Mouse (Mus musculus): ENCODE data around the gene Dennd2d.
A peak's percentile ranks its signal among the peaks of the same experiment; 100 is the strongest.

The Dennd2d gene

GRCm38 (mm10) chr3:106482281-106483081 lies at the start of gene Dennd2d:
Dennd2d (plus strand) TSS chr3:106482405.
- no peak for DNase-seq (ENCODE audit: low spot score in 2 of 2)

- peak in 1 of 2 experiments; percentile 5 for DNase-seq (ENCODE audit: low spot score in 2 of 2)
Measured at GRCm38 (mm10) chr3:106448571-106448970, 33.6 kb upstream of the Dennd2d start.

- no peak for DNase-seq (ENCODE audit: low spot score in 2 of 2)
Measured at GRCm38 (mm10) chr3:106448995-106449394, 33.2 kb upstream of the Dennd2d start.

GRCm38 (mm10) chr3:106449567-106449966 lies 32.6 kb upstream of the Dennd2d start:
- no peak for DNase-seq (ENCODE audit: low spot score in 2 of 2)

GRCm38 (mm10) chr3:106452616-106453015 lies 29.6 kb upstream of the Dennd2d start:
- no peak for DNase-seq (ENCODE audit: low spot score in 2 of 2)

GRCm38 (mm10) chr3:106457298-106457869 lies 24.8 kb upstream of the Dennd2d start:
- DNase-seq (ENCODE audit: low spot score in 2 of 2): no peak

- DNase-seq (ENCODE audit: low spot score in 2 of 2): no peak
Measured at GRCm38 (mm10) chr3:106462059-106462470, 20.1 kb upstream of the Dennd2d start.

- DNase-seq (ENCODE audit: low spot score in 2 of 2): no peak
Measured at GRCm38 (mm10) chr3:106462493-106462892, 19.7 kb upstream of the Dennd2d start.

GRCm38 (mm10) chr3:106464750-106465149 lies 17.5 kb upstream of the Dennd2d start:
- no peak for DNase-seq (ENCODE audit: low spot score in 2 of 2)

- no peak for DNase-seq (ENCODE audit: low spot score in 2 of 2)
Measured at GRCm38 (mm10) chr3:106474210-106474609, 8.0 kb upstream of the Dennd2d start.

- DNase-seq (ENCODE audit: low spot score in 2 of 2): no peak
Measured at GRCm38 (mm10) chr3:106476863-106477262, 5.3 kb upstream of the Dennd2d start.

- DNase-seq (ENCODE audit: low spot score in 2 of 2): no peak
Measured at GRCm38 (mm10) chr3:106483297-106483696, 1.1 kb downstream of the Dennd2d start.

- no peak for DNase-seq (ENCODE audit: low spot score in 2 of 2)
Measured at GRCm38 (mm10) chr3:106483796-106484405, 1.7 kb downstream of the Dennd2d start.

- DNase-seq (ENCODE audit: low spot score in 2 of 2): no peak
Measured at GRCm38 (mm10) chr3:106484861-106485260, 2.7 kb downstream of the Dennd2d start.

- DNase-seq (ENCODE audit: low spot score in 2 of 2): no peak
Measured at GRCm38 (mm10) chr3:106485810-106486209, 3.6 kb downstream of the Dennd2d start.

- DNase-seq (ENCODE audit: low spot score in 2 of 2): no peak
Measured at GRCm38 (mm10) chr3:106487551-106487950, 5.3 kb downstream of the Dennd2d start.

GRCm38 (mm10) chr3:106490239-106490638 lies 8.0 kb downstream of the Dennd2d start:
- DNase-seq (ENCODE audit: low spot score in 2 of 2): no peak

- no peak for DNase-seq (ENCODE audit: low spot score in 2 of 2)
Measured at GRCm38 (mm10) chr3:106492723-106493122, 10.5 kb downstream of the Dennd2d start.

- no peak for DNase-seq (ENCODE audit: low spot score in 2 of 2)
Measured at GRCm38 (mm10) chr3:106493202-106493601, 11.0 kb downstream of the Dennd2d start.

- no peak for DNase-seq (ENCODE audit: low spot score in 2 of 2)
Measured at GRCm38 (mm10) chr3:106493882-106494281, 11.7 kb downstream of the Dennd2d start.

GRCm38 (mm10) chr3:106494417-106494950 lies 12.3 kb downstream of the Dennd2d start:
- no peak for DNase-seq (ENCODE audit: low spot score in 2 of 2)

GRCm38 (mm10) chr3:106495346-106496044 lies 13.3 kb downstream of the Dennd2d start:
- DNase-seq (ENCODE audit: low spot score in 2 of 2): no peak

Measured in frontal cortex, postnatal 25 days (tissue).